Mouse (Mus musculus) cerebellum, adult 11 months (tissue): ENCODE measurements around the gene Cd33.

Experiments
- DNase-seq: peaks from one replicate; pipeline ENCODE4 v3.0.0; 2022

Gene Cd33

GRCm38 (mm10) chr7:43512519-43512918 lies 31.7 kb downstream of the Cd33 start:
- DNase-seq = no peak

GRCm38 (mm10) chr7:43511707-43512478 lies 32.3 kb downstream of the Cd33 start:
- no peak for DNase-seq

- peak; percentile 64 for DNase-seq
These were observed 48.7 kb downstream of the Cd33 start for GRCm38 (mm10) chr7:43495343-43496021.

- DNase-seq = no peak
These were observed 53.4 kb downstream of the Cd33 start for GRCm38 (mm10) chr7:43490861-43491260.

- DNase-seq = peak; percentile 87
These were observed 54.0 kb downstream of the Cd33 start for GRCm38 (mm10) chr7:43490182-43490584.

GRCm38 (mm10) chr7:43489631-43490125 lies 54.5 kb downstream of the Cd33 start, which contains the start of gene Iglon5:
Gene Iglon5, minus strand, starts transcription at chr7:43490075.
- DNase-seq = peak; percentile 62

- no peak for DNase-seq
These were observed 55.6 kb downstream of the Cd33 start for GRCm38 (mm10) chr7:43488646-43489045.

- no peak for DNase-seq
These were observed 61.0 kb downstream of the Cd33 start for GRCm38 (mm10) chr7:43483236-43483635.

GRCm38 (mm10) chr7:43482090-43482716 lies 62.0 kb downstream of the Cd33 start:
- no peak for DNase-seq

GRCm38 (mm10) chr7:43481191-43481590 lies 63.0 kb downstream of the Cd33 start:
- DNase-seq = no peak

- DNase-seq = no peak
These were observed 67.9 kb downstream of the Cd33 start for GRCm38 (mm10) chr7:43476376-43476775.

- no peak for DNase-seq
These were observed 68.5 kb downstream of the Cd33 start for GRCm38 (mm10) chr7:43475706-43476105.
